Mouse (Mus musculus): ENCODE results near the gene Enthd1. TPM values are rescaled to one million over a fixed set of nuclear protein-coding genes. Genes with fewer than 3 reads are reported as not detected.

Enthd1 gene
- total and polyA plus RNA-seq, 3 experiments = not detected

DNA sequence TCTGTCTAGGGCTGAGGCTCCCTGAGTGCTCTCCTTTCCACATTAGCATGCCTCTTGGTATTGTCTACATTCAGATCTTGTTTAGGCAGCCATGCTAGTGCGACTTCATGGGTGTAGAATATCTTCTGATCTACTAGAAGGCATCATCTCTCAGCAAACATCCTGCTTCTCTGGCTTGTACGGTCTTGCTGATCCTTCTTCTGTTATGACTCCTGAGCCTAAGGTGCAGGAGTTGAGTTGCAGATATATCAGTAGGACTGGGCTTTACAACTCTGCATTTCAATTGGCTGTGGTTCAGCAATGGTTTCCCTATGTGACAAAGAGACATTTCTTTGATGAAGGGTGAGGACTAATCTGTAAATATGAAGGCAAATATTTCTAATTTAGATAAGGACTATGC, 62.2 kb downstream of the Enthd1 start:
- H3K9me3 ChIP-seq (replicated peaks; ENCODE audit: low read length) = no peaks in the 10 kb centered on the region
- no peak overlapping the region for H3K9ac ChIP-seq (ENCODE audit: insufficient read depth, low read depth)
- H3K4me1 ChIP-seq (ENCODE audit: control insufficient read depth in 1 of 2, insufficient read depth in 2 of 2) = peaks cover 7 to 23% of the 10 kb centered on the region in 2 experiments
- no peak for TF ChIP-seq CTCF (conservative IDR thresholded peaks at IDR 0.05 in 1 of 2, IDR thresholded peaks at IDR 0.05 in 1 of 2; ENCODE audit: low read depth in 2 of 2, low read length in 2 of 2)
- TF ChIP-seq MAX (IDR thresholded peaks at IDR 0.05; ENCODE audit: low read length) = no peak
- no peak for TF ChIP-seq MEF2A (IDR thresholded peaks at IDR 0.05; ENCODE audit: borderline replicate concordance, low read depth, low read length)
- TF ChIP-seq TCF12 (IDR thresholded peaks at IDR 0.05; ENCODE audit: low read depth, low read length) = no peak
- no peak for TF ChIP-seq ZMIZ1 (IDR thresholded peaks at IDR 0.05; ENCODE audit: low read depth, low read length)
- TF ChIP-seq ELF1 (IDR thresholded peaks at IDR 0.05; ENCODE audit: low read depth, low read length) = no peak
- TF ChIP-seq ZNF384 (IDR thresholded peaks at IDR 0.05; ENCODE audit: low read depth, low read length) = no peak
- no peak for TF ChIP-seq SIN3A (IDR thresholded peaks at IDR 0.05; ENCODE audit: low read length)
- in situ Hi-C loops (cut with MboI; ENCODE audit: low pct_ligation_motif_present, low pct_unique_long_range_greater_than_20kb, low sequenced_read_pairs) = no loop called here
- no peak overlapping the region for H3K4me3 ChIP-seq (replicated peaks in 1 of 3; ENCODE audit: low read depth in 2 of 3, low read length in 2 of 3, poor library complexity in 1 of 3)
- no peak overlapping the region for H3K4me2 ChIP-seq (ENCODE audit: insufficient read depth, low read depth, poor library complexity, severe bottlenecking)
- DNase-seq (ENCODE audit: extremely low read depth) = no peak
- no peaks in the 10 kb centered on the region for H3K27me3 ChIP-seq (replicated peaks)
- dilution Hi-C loops (cut with MboI; ENCODE audit: extremely low pct_ligation_motif_present, extremely low pct_unique_long_range_greater_than_20kb, low sequenced_read_pairs) = no loop called here
- no peaks in the 10 kb centered on the region for H3K79me2 ChIP-seq (replicated peaks; ENCODE audit: control insufficient read depth, extremely low read depth, insufficient read depth, poor library complexity, severe bottlenecking)
- no peak overlapping the region for H3K27ac ChIP-seq (ENCODE audit: insufficient read depth, low read depth)
- no peaks in the 10 kb centered on the region for H3K36me3 ChIP-seq (replicated peaks in 1 of 2; ENCODE audit: control insufficient read depth in 1 of 2, insufficient read depth in 1 of 2, low read length in 1 of 2)

GRCm38 (mm10) chr15:80501106-80502096, 63.6 kb downstream of the Enthd1 start:
- Histone ChIP-seq H3K4me2 (ENCODE audit: insufficient read depth, low read depth, poor library complexity, severe bottlenecking) (no peak overlapping the region), H3K27me3 (replicated peaks) (no peaks in the 10 kb centered on the region), H3K36me3 (replicated peaks in 1 of 2; ENCODE audit: control insufficient read depth in 1 of 2, insufficient read depth in 1 of 2, low read length in 1 of 2) (no peaks in the 10 kb centered on the region), H3K4me1 (ENCODE audit: control insufficient read depth in 1 of 2, insufficient read depth in 2 of 2) (peaks cover 7 to 37% of the 10 kb centered on the region in 2 experiments), H3K79me2 (replicated peaks; ENCODE audit: control insufficient read depth, extremely low read depth, insufficient read depth, poor library complexity, severe bottlenecking) (no peaks in the 10 kb centered on the region), H3K9me3 (replicated peaks; ENCODE audit: low read length) (no peaks in the 10 kb centered on the region), H3K27ac (ENCODE audit: insufficient read depth, low read depth) (no peak overlapping the region), H3K4me3 (replicated peaks in 1 of 3; ENCODE audit: low read depth in 2 of 3, low read length in 2 of 3, poor library complexity in 1 of 3) (no peak overlapping the region), H3K9ac (ENCODE audit: insufficient read depth, low read depth) (no peak overlapping the region)
- no peak for DNase-seq (ENCODE audit: extremely low read depth)
- dilution Hi-C loops (cut with MboI; ENCODE audit: extremely low pct_ligation_motif_present, extremely low pct_unique_long_range_greater_than_20kb, low sequenced_read_pairs) (no loop called here), in situ Hi-C loops (cut with MboI; ENCODE audit: low pct_ligation_motif_present, low pct_unique_long_range_greater_than_20kb, low sequenced_read_pairs) (no loop called here)
- TF ChIP-seq ELF1 (IDR thresholded peaks at IDR 0.05; ENCODE audit: low read depth, low read length) (no peak), MEF2A (IDR thresholded peaks at IDR 0.05; ENCODE audit: borderline replicate concordance, low read depth, low read length) (no peak), CHD1 (IDR thresholded peaks at IDR 0.05; ENCODE audit: low read depth, low read length) (no peak), HCFC1 (IDR thresholded peaks at IDR 0.05; ENCODE audit: low read depth, low read length) (no peak), MXI1 (IDR thresholded peaks at IDR 0.05; ENCODE audit: low read depth, low read length) (no peak), ZMIZ1 (IDR thresholded peaks at IDR 0.05; ENCODE audit: low read depth, low read length) (no peak), USF1 (IDR thresholded peaks at IDR 0.05; ENCODE audit: low read depth, low read length) (no peak), E2F4 (IDR thresholded peaks at IDR 0.05; ENCODE audit: insufficient replicate concordance, low read depth, low read length) (no peak), MAFK (IDR thresholded peaks at IDR 0.05; ENCODE audit: insufficient replicate concordance, low read length) (no peak), POLR2AphosphoS2 (IDR thresholded peaks at IDR 0.05; ENCODE audit: low read depth, low read length) (no peak), CTCF (conservative IDR thresholded peaks at IDR 0.05 in 1 of 2, IDR thresholded peaks at IDR 0.05 in 1 of 2; ENCODE audit: low read depth in 2 of 2, low read length in 2 of 2) (no peak), SMC3 (IDR thresholded peaks at IDR 0.05; ENCODE audit: low read depth, low read length) (no peak), POLR2A (IDR thresholded peaks at IDR 0.05; ENCODE audit: low read depth, low read length) (no peak), ZNF384 (IDR thresholded peaks at IDR 0.05; ENCODE audit: low read depth, low read length) (no peak), SIN3A (IDR thresholded peaks at IDR 0.05; ENCODE audit: low read length) (no peak), NELFE (IDR thresholded peaks at IDR 0.05; ENCODE audit: low read depth, low read length) (no peak), RAD21 (IDR thresholded peaks at IDR 0.05; ENCODE audit: low read depth, low read length) (no peak)

All from CH12.LX (cell line).